Comparison of ENCODE assay signal across 8 mouse cellular contexts in the genomic region with DNA sequence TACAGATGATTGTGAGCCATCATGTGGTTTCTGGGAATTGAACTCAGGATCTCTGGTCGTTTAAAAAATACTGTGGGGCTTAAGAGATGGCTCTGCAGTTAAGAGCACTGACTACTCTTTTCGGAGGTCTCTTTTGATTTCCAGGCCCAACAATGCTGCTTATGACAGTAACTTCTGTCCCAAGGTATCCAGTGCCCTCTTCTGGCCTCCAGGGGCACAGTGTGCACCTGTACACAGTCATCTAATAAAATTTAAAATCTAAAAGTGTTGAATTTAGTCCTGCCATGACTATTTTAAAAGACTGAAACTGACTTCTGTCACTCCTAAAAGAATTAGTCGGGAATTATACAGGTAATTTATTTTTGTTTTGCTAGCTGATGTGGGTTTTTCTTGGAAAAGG. TPM values are rescaled to one million over a fixed set of nuclear protein-coding genes. Genes with fewer than 3 reads are reported as not detected.
DNase-seq lines count a peak whose midpoint lies in the region; ATAC-seq lines count a peak whose summit lies in the region.

No protein-coding gene starts in this region.

- no peak overlapping the region for H3K27ac ChIP-seq in heart, embryonic 11.5 days (ENCODE audit: low read depth, low read length)
- H3K27ac ChIP-seq in heart, embryonic 12.5 days (ENCODE audit: poor library complexity, severe bottlenecking): no peak overlapping the region
- H3K27ac ChIP-seq in liver, embryonic 13.5 days: no peak overlapping the region

- no peaks in the 10 kb centered on the region for H3K36me3 ChIP-seq in heart, embryonic 11.5 days (ENCODE audit: control insufficient read depth, insufficient read depth, low read length)
- H3K36me3 ChIP-seq in heart, embryonic 12.5 days: no peaks in the 10 kb centered on the region
- no peaks in the 10 kb centered on the region for H3K36me3 ChIP-seq in liver, embryonic 13.5 days

- no peak overlapping the region for H3K4me3 ChIP-seq in heart, embryonic 11.5 days (ENCODE audit: low read depth, low read length)
- H3K4me3 ChIP-seq in heart, embryonic 12.5 days: no peak overlapping the region
- H3K4me3 ChIP-seq in liver, embryonic 13.5 days (replicated peaks): peak overlapping the region; percentile 79

- H3K4me2 ChIP-seq in heart, embryonic 11.5 days: peak overlapping the region; percentile 89; the same call in 1 of the 2 replicates
- H3K4me2 ChIP-seq in heart, embryonic 12.5 days: no peak overlapping the region
- peak overlapping the region; percentile 87 for H3K4me2 ChIP-seq in liver, embryonic 13.5 days

- no peaks in the 10 kb centered on the region for H3K27me3 ChIP-seq in heart, embryonic 11.5 days (ENCODE audit: control insufficient read depth, insufficient read depth, low read length)
- H3K27me3 ChIP-seq in heart, embryonic 12.5 days (replicated peaks): no peaks in the 10 kb centered on the region
- H3K27me3 ChIP-seq in liver, embryonic 13.5 days: no peaks in the 10 kb centered on the region

- H3K4me1 ChIP-seq in heart, embryonic 11.5 days (ENCODE audit: control insufficient read depth, insufficient read depth, low read length): peaks cover 3% of the 10 kb centered on the region; the same call in 1 of the 2 replicates
- peaks cover 5% of the 10 kb centered on the region; the same call in 1 of the 2 replicates for H3K4me1 ChIP-seq in heart, embryonic 12.5 days (replicated peaks)
- peaks cover 20% of the 10 kb centered on the region for H3K4me1 ChIP-seq in liver, embryonic 13.5 days (replicated peaks)

- 51% methylated on average over 3 of the region's 3 CpGs for WGBS in heart, embryonic 11.5 days (ENCODE audit: insufficient replicate concordance)
- WGBS in heart, embryonic 12.5 days: 49% methylated on average over 3 of the region's 3 CpGs
- WGBS in liver, embryonic 13.5 days (ENCODE audit: insufficient replicate concordance): 38% methylated on average over 3 of the region's 3 CpGs

- ATAC-seq in heart, embryonic 11.5 days (replicated peaks; ENCODE audit: insufficient number of reproducible peaks, low FRiP score, low TSS enrichment): no peak
- ATAC-seq in heart, embryonic 12.5 days (ENCODE audit: insufficient number of reproducible peaks, low FRiP score): no peak
- ATAC-seq in liver, embryonic 13.5 days (ENCODE audit: low read depth): no peak

- H3K9ac ChIP-seq in heart, embryonic 11.5 days (ENCODE audit: low read depth, low read length): no peak overlapping the region
- no peak overlapping the region for H3K9ac ChIP-seq in heart, embryonic 12.5 days
- no peak overlapping the region for H3K9ac ChIP-seq in liver, embryonic 13.5 days

- no peaks in the 10 kb centered on the region for H3K9me3 ChIP-seq in heart, embryonic 11.5 days (replicated peaks; ENCODE audit: control insufficient read depth, low read length)
- H3K9me3 ChIP-seq in heart, embryonic 12.5 days (replicated peaks): no peaks in the 10 kb centered on the region
- H3K9me3 ChIP-seq in liver, embryonic 13.5 days (replicated peaks): no peaks in the 10 kb centered on the region

- DNase-seq in thymus, postnatal 4 days: peak; percentile 29
- no peak for DNase-seq in thymus, postnatal 14 days
- no peak for DNase-seq in liver, embryonic 13.5 days
- DNase-seq in right cerebral cortex, postnatal 14 days: no peak
- no peak for DNase-seq in embryo, embryonic 9.5 days (ENCODE audit: extremely low spot score)
- no peak for DNase-seq in urinary bladder, postnatal 25 days (ENCODE audit: low spot score)

RNA-seq across cellular contexts. Expression of a gene that starts 0.9 kb away (rescaled TPM):
- polyA plus RNA-seq in heart, embryonic 11.5 days (2014; fragmentation: Nextera tagmentation; extraction: Ambion mirVana): 8.9 and 10.0 TPM in 2 replicates
- polyA plus RNA-seq in heart, embryonic 12.5 days (2016; fragmentation: Nextera tagmentation; extraction: Ambion mirVana): 7.9 and 11.4 TPM in 2 replicates
- 5.8 and 7.8 TPM in 2 replicates for polyA plus RNA-seq in liver, embryonic 13.5 days (2015; fragmentation: Nextera tagmentation; extraction: Ambion mirVana)

RNA-seq across cellular contexts. Expression of a gene that starts 23.2 kb away (rescaled TPM):
- 0.44 TPM in 1 of 2 replicates, not detected in the other for polyA plus RNA-seq in heart, embryonic 11.5 days (2014; fragmentation: Nextera tagmentation; extraction: Ambion mirVana)
- 0.37 TPM in 1 of 2 replicates, not detected in the other for polyA plus RNA-seq in heart, embryonic 12.5 days (2016; fragmentation: Nextera tagmentation; extraction: Ambion mirVana)
- polyA plus RNA-seq in liver, embryonic 13.5 days (2015; fragmentation: Nextera tagmentation; extraction: Ambion mirVana): 0.19 and 0.23 TPM in 2 replicates
